Mouse (Mus musculus) forebrain, embryonic 13.5 days (tissue): ENCODE results near the gene Prokr2. TPM values are rescaled to one million over a fixed set of nuclear protein-coding genes. Genes with fewer than 3 reads are reported as not detected.
"Not testable (repeated sequence)": the region's sequence is repeated elsewhere in the genome, so short reads cannot be mapped to it uniquely, and the experiment has no call there.

Experiments used
- ATAC-seq: fragments of 200-750 bp; cut with Nextera tagmentation; 2 replicates; pipeline ENCODE4 v1.8.0; 2017
- H3K27ac ChIP-seq: fragments of 300-500 bp; sonication (generic); 2 replicates; pipeline ENCODE4 v1.5.1; 2015; ENCODE audit warnings: inconsistent platforms, mild to moderate bottlenecking, moderate library complexity
- H3K27me3 ChIP-seq: fragments of 300-500 bp; sonication (generic); 2 replicates; pipeline ENCODE4 v1.6.1; 2015; ENCODE audit warnings: mild to moderate bottlenecking, inconsistent platforms
- H3K36me3 ChIP-seq: fragments of 300-500 bp; sonication (generic); 2 replicates; pipeline ENCODE4 v1.6.1; 2015; ENCODE audit warnings: mild to moderate bottlenecking, inconsistent platforms; ENCODE audit not compliant: poor library complexity, severe bottlenecking
- H3K4me1 ChIP-seq: fragments of 300-500 bp; sonication (generic); 2 replicates; pipeline ENCODE4 v1.6.1; 2015; ENCODE audit warnings: inconsistent platforms
- H3K4me2 ChIP-seq: fragments of 300-500 bp; sonication (generic); 2 replicates; pipeline ENCODE4 v1.6.1; 2015; ENCODE audit warnings: inconsistent platforms, mild to moderate bottlenecking, moderate library complexity
- H3K4me3 ChIP-seq: fragments of 300-500 bp; sonication (generic); 2 replicates; pipeline ENCODE4 v1.5.1; 2015; ENCODE audit warnings: mild to moderate bottlenecking, inconsistent platforms
- H3K9ac ChIP-seq: fragments of 300-500 bp; sonication (generic); 2 replicates; pipeline ENCODE4 v1.6.1; 2015; ENCODE audit warnings: mild to moderate bottlenecking, inconsistent platforms
- H3K9me3 ChIP-seq: fragments of 300-500 bp; sonication (generic); replicated peaks from 2 replicates; pipeline ENCODE4 v1.6.1; 2016; ENCODE audit warnings: inconsistent platforms
- WGBS: fragments of 180-500 bp; shearing (Covaris S2); methylation state at CpG from one replicate; pipeline ENCODE4 v1.1.7; 2015; 5-methylcytosine and 5-hydroxymethylcytosine counted together
- polyA plus RNA-seq: library from polyadenylated mRNA; unstranded; fragments of >200 nt; fragmentation: Nextera tagmentation; extraction: Ambion mirVana; gene quantifications from 2 replicates; pipeline ENCODE4 v1.2.1, GENCODE M21; 2015

Gene Prokr2
- polyA plus RNA-seq, 1 experiment from 2014 or later = 6.1 TPM

DNA sequence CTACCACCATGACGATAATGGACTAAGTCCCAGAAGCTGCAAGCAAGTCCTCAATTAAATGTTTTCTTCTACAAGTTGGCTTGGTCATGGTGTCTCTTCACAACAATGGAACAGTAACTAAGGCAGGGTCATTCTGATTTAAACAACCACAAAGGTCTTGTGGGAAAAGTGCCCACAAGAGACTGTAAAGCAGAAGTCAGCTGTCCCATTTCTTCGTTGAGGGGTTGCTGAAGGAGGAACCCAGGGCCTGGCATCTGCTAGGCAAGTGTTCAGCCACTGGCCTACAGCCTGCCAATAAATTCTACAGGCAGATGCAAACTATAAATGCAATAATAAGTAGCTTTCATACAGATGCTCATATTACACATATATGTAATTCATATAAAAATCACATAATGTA lies 48.0 kb downstream of the Prokr2 start:
- Histone ChIP-seq H3K27me3 (no peaks in the 10 kb centered on the region), H3K9me3 (no peaks in the 10 kb centered on the region), H3K36me3 (no peaks in the 10 kb centered on the region), H3K9ac (no peak overlapping the region), H3K4me1 (peaks cover 7% of the 10 kb centered on the region; the same call in 1 of the 2 replicates), H3K4me3 (no peak overlapping the region), H3K27ac (no peak overlapping the region), H3K4me2 (no peak overlapping the region)
- no peak for ATAC-seq
- WGBS = 91% methylated on average over 2 of the region's 2 CpGs

DNA sequence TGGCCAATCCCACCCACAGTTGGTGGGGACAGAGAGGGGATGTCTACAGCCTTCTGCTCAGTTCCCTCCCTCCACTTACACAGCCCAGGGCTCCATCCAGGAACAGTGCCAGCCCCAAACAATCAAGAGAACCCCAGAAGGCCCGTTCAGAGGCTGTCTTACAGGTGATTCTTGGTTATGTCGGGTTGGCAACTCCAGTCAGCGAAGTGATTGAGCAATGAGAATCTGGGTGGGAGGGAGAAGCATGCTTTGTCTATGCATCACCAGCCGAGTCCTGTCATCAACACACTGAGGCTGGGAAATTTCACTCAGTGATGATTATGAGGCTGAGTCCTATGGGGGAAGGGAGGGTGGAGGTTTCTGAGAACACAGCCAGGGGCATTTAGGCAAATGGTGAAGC lies 61.7 kb downstream of the Prokr2 start:
- Histone ChIP-seq H3K36me3 (no peaks in the 10 kb centered on the region), H3K4me1 (no peaks in the 10 kb centered on the region), H3K27me3 (no peaks in the 10 kb centered on the region), H3K9ac (no peak overlapping the region), H3K4me2 (no peak overlapping the region), H3K4me3 (no peak overlapping the region), H3K27ac (no peak overlapping the region), H3K9me3 (no peaks in the 10 kb centered on the region)
- WGBS = 70% methylated on average over 4 of the region's 4 CpGs
- ATAC-seq = no peak

DNA sequence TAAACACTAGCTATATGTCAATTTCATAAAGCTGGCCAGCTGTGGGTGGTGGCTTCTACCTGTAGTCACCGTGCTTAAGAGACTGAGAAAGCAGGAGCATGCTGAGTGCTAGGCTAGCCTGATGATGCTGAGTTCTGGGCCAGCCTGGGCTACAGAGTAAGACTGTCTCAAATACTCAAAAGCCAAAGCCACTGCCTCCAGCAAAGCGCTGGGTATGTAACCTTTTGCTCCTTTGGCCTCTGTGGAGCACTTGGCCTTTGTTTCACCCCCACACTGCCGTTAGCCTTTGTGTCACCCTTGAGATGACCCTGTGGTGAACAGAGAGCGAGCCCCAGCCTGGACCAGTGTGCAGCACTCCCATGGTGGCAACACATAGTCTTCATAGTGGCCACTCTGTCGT lies 64.7 kb downstream of the Prokr2 start:
- Histone ChIP-seq H3K9ac (no peak overlapping the region), H3K27me3 (no peaks in the 10 kb centered on the region), H3K4me2 (no peak overlapping the region), H3K9me3 (no peaks in the 10 kb centered on the region), H3K4me3 (no peak overlapping the region), H3K4me1 (no peaks in the 10 kb centered on the region), H3K36me3 (no peaks in the 10 kb centered on the region), H3K27ac (no peak overlapping the region)
- ATAC-seq = no peak
- WGBS = 73% methylated on average over 5 of the region's 5 CpGs

DNA sequence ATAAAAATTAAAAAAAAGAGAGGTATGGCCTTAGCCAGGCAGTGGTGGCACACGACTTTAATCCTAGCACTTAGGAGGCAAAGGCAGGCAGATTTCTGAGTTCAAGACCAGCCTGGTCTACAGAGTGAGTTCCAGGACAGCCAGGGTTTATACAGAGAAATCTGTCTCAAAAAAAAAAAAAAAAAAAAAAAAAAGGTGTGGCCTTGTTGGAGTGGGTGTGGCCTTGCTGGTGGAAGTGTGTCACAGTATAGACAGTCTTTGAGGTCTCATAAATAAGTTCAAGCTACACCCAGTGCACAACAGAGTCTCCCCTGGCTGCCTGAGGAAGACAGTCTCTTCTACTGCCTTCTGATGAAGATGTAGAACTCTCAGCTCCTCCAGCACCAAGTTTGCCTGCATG lies 68.1 kb downstream of the Prokr2 start:
- ATAC-seq = no peak

DNA sequence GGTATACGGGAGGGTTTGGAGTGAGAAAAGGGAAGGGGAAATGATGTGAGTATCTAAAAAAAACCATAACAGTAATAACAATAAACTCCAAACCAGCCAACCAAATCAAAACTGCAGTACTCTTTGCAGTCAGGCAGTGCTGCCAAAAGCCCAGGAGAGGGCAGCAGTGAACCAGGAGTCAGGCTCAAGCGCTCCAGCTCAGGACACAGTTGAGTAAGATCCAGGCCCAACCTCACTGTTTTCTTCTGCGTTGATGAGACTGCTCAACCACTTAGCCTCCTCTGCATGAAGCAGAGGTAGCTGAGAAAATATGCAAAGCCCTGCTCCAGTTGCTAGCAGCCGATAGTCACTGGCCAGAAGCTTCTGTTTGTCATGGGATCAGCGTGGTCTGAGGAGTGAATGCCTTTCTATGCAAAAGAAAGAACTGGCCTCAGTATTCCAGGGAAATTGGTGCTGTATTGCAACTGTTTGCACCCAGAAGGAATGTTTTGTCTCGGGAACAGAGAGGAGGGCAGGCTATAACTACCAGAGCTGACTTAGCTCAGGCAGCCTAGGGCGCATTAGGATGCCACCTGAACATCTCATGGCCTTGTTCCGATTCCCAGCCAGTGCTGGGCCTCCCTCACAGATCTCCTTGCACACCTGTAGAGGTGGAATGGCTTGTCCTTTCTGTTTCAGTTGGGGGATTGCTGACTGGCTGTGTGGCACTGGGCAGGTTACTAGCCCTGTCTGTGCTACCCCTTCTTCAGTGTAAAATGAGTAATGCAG lies 69.0 kb downstream of the Prokr2 start:
- Histone ChIP-seq H3K9ac (no peak overlapping the region), H3K4me3 (no peak overlapping the region), H3K27me3 (no peaks in the 10 kb centered on the region), H3K36me3 (peaks cover 4% of the 10 kb centered on the region; the same call in 1 of the 2 replicates), H3K4me2 (no peak overlapping the region), H3K9me3 (no peaks in the 10 kb centered on the region), H3K27ac (no peak overlapping the region), H3K4me1 (no peaks in the 10 kb centered on the region)
- 42% methylated on average over 8 of the region's 8 CpGs for WGBS
- ATAC-seq = peak; percentile 84

More for the DNA sequence above, 68.1 kb downstream of the Prokr2 start:
- H3K9ac ChIP-seq = no peak overlapping the region
- no peaks in the 10 kb centered on the region for H3K36me3 ChIP-seq
- no peak overlapping the region for H3K4me3 ChIP-seq
- H3K4me2 ChIP-seq = no peak overlapping the region
- H3K4me1 ChIP-seq = no peaks in the 10 kb centered on the region
- H3K27me3 ChIP-seq = no peaks in the 10 kb centered on the region
- H3K9me3 ChIP-seq = no peaks in the 10 kb centered on the region
- WGBS = 85% methylated on average over 1 of the region's 1 CpGs
- H3K27ac ChIP-seq = no peak overlapping the region

DNA sequence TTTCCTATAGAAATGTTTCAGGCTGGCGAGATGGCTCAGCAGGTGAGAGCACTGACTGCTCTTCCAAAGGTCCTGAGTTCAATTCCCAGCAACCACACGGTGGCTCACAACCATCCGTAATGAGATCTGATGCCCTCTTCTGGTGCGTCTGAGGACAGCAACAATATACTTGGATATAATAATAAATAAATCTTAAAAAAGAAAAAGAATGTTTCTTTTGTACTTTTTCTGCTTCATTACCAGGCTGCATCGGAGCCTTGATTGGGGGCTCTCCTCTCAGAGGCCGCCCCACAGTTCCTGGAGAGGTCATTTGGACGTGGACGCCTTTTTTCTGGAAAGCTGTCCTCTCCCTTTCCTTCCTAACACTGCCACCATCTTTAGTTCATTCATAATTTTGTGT lies 71.2 kb downstream of the Prokr2 start:
- H3K9me3 ChIP-seq, H3K27ac ChIP-seq, H3K4me3 ChIP-seq, H3K4me1 ChIP-seq, ATAC-seq, H3K27me3 ChIP-seq, H3K4me2 ChIP-seq, H3K9ac ChIP-seq: not testable (repeated sequence)
- WGBS = 85% methylated on average over 8 of the region's 8 CpGs
- peaks cover 19% of the 10 kb centered on the region for H3K36me3 ChIP-seq

DNA sequence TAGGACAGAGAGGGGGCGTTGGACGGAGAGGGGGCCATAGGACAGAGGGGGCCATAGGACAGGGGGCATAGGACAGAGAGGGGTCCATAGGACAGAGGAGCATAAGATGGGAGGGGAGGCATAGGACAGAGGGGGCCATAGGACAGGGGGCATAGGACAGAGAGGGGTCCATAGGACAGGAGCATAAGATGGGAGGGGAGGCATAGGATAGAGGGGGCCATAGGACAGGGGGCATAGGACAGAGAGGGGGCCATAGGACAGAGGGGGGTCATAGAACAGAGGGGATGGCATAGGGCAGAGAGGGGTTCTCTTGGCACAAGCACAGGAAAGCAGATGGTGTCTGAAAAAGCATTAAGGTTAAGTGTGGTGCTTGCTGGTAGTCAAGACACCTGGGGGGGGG lies 71.7 kb downstream of the Prokr2 start:
- Histone ChIP-seq H3K4me3 (no peak overlapping the region), H3K36me3 (peaks cover 23% of the 10 kb centered on the region), H3K27me3 (no peaks in the 10 kb centered on the region), H3K9me3 (no peaks in the 10 kb centered on the region), H3K4me1 (no peaks in the 10 kb centered on the region), H3K4me2 (no peak overlapping the region), H3K27ac (no peak overlapping the region), H3K9ac (no peak overlapping the region)
- no peak for ATAC-seq
- 96% methylated on average over 2 of the region's 2 CpGs for WGBS

DNA sequence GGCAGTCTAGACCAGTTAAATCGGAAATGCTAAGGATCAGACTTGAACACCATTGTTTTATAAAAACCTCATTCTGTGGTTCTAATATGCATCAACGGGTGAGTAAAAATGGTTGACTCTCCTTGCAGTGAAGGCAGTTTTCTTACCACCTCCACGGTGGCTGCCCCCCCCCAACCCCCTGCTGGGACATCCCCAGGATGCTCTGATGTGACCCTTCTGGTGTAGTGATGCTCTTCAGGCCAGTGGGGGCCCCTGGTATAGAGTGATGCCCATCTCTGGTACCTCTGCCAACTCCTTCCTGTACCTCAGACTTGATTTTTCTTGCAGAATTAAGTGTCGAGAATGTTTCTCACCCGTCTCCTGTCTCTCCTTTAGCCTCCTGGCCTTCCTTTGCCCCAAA lies 72.6 kb downstream of the Prokr2 start:
- Histone ChIP-seq H3K4me2 (no peak overlapping the region), H3K4me1 (no peaks in the 10 kb centered on the region), H3K27me3 (no peaks in the 10 kb centered on the region), H3K36me3 (peaks cover 31% of the 10 kb centered on the region), H3K27ac (no peak overlapping the region), H3K9me3 (no peaks in the 10 kb centered on the region), H3K9ac (no peak overlapping the region), H3K4me3 (no peak overlapping the region)
- no peak for ATAC-seq
- 78% methylated on average over 5 of the region's 5 CpGs for WGBS

DNA sequence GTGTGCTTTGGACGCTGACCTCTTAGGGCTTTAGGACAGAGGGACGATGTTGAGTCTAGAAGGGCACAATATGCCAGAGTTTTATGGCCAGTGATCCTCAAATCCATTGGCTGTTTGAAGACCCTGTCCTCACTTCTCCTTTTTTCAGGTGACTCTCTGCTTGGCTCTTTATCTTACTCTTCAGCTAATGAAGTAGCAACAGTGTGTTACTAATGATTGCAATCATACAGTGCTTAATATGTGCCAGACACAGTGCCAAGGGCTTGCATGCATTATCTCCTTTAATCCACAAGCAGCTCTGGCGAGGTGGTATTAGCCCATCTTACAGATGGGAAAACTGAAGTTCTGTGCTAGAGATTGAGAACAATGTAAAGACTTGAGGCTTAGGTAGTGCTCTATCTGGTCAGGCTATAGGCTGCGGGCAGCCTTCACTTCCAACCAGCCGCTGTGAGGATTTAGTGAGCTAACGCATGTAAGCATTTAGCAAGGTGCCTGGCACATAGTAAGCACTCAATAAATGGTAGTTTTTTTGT lies 75.8 kb downstream of the Prokr2 start:
- no peak for ATAC-seq
- H3K27me3 ChIP-seq = no peaks in the 10 kb centered on the region
- H3K4me1 ChIP-seq = no peaks in the 10 kb centered on the region
- no peak overlapping the region for H3K27ac ChIP-seq
- H3K9me3 ChIP-seq = no peaks in the 10 kb centered on the region
- 94% methylated on average over 6 of the region's 6 CpGs for whole genome bisulfite sequencing
- H3K4me3 ChIP-seq = no peak overlapping the region
- H3K4me2 ChIP-seq = no peak overlapping the region
- H3K9ac ChIP-seq = no peak overlapping the region
- H3K36me3 ChIP-seq = peaks cover 60% of the 10 kb centered on the region

DNA sequence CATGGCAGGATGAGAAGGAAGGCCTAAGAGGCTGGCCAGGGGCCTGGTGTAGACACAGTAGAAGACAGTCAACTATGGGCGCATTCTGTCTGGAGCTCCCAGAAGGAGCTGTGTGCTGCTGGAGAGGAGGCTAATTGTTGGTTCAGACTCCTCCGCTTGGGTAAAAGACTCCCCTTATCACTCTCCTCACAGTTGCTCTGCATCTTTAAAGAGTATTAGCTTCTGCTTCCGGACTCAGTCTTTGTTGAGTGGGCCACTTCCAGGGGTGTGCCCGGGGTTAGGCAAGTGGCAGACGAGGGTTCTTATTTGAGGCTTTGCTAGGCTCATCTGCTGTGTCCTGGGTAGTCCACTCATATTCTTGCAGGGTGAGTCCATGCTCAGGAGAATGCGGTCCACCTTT lies 76.4 kb downstream of the Prokr2 start:
- Histone ChIP-seq H3K9me3 (no peaks in the 10 kb centered on the region), H3K27ac (no peak overlapping the region), H3K27me3 (no peaks in the 10 kb centered on the region), H3K4me3 (no peak overlapping the region), H3K4me2 (no peak overlapping the region), H3K36me3 (peaks cover 66% of the 10 kb centered on the region), H3K4me1 (no peaks in the 10 kb centered on the region), H3K9ac (no peak overlapping the region)
- 95% methylated on average over 6 of the region's 6 CpGs for WGBS
- no peak for ATAC-seq

DNA sequence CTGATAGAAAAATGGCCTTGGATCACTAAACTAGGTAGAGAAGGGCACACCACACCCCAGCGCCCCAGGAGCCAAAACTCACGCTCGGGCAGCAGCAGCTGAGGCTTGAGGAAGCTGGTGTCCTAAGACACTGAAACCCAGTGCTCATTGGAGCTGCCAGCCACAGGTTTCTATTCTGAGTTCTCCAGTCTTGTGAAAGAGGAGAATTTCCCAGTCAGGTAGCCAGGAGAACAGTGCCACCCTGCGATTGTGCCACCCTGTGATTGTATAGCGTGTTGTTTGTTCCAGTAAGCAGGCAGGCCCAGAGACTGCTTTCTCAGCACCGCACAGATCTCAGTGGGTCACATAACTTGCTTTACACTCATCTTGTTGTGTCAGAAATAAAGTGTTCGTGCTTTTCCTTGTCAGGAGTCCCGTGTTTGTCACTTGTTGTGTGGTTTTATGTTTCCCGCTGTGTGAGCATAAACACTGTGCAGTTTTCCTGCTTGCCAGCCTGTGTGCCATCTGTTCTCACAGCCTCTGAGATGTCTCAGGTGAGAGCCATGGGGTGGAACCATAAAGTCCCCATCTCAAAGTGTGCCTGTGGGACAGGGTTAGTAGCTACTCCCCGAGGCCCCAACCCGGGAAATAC lies 77.9 kb downstream of the Prokr2 start:
- ATAC-seq = no peak
- H3K27me3 ChIP-seq = no peaks in the 10 kb centered on the region
- no peaks in the 10 kb centered on the region for H3K4me1 ChIP-seq
- peaks cover 78% of the 10 kb centered on the region for H3K36me3 ChIP-seq
- no peak overlapping the region for H3K9ac ChIP-seq
- WGBS = 96% methylated on average over 11 of the region's 11 CpGs
- H3K4me2 ChIP-seq = no peak overlapping the region
- H3K27ac ChIP-seq = no peak overlapping the region
- no peak overlapping the region for H3K4me3 ChIP-seq
- H3K9me3 ChIP-seq = no peaks in the 10 kb centered on the region

DNA sequence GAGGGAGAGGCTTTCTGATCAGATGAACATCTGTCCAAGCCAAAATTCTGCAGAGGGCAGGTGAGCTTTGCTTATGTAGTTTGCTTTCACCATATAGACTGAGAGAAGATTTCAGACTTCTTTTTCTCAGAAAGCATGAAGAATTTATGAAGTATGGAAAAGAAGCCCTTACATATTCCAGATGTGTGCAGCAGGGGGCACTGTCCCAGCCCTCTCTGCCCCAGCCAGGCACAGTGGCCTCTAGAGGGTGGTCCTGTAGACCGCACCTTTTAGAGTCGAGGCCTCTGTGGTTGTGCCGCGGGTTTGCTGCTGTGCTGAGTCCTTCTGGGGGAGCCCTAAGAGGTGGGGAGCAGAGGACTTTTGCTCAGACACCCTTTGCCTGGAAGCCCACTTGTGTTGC lies 79.3 kb downstream of the Prokr2 start:
- Histone ChIP-seq H3K4me2 (no peak overlapping the region), H3K9ac (no peak overlapping the region), H3K4me1 (no peaks in the 10 kb centered on the region), H3K9me3 (no peaks in the 10 kb centered on the region), H3K27me3 (no peaks in the 10 kb centered on the region), H3K4me3 (no peak overlapping the region), H3K27ac (no peak overlapping the region), H3K36me3 (peaks cover 88% of the 10 kb centered on the region)
- ATAC-seq = peak; percentile 33; the same call in 1 of the 2 replicates
- 68% methylated on average over 4 of the region's 4 CpGs for WGBS
